Mouse (Mus musculus): ENCODE results near the gene Cops9. TPM values are rescaled to one million over a fixed set of nuclear protein-coding genes. Genes with fewer than 3 reads are reported as not detected.

Gene Cops9
- total and polyA plus RNA-seq, 3 experiments, result 377 to 618 TPM; not detected in 1

DNA sequence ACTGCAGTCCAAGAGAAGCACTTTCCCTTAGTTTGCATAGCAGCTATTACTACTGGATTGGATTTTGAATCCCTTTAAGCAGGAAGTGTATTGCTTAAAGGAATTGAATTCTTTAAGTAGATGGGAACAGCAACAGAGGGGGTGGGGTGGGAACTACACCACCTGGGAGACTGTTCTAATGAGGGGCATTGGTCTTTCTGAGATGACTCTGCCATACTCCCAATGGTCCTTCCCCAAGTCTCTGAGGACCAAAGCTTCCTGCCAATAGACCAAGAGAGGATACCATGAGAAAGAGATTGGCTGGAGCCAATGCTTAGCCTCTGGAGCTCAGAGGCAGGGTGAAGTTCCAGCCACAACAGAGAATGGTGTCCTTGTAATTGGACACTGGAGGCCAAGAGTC is 47.7 kb downstream of the Cops9 start, which contains the start of gene Olfr1411:
Olfr1411 (plus strand) TSS at position 301 of the 400 bp plus-strand sequence.
- no peak for DNase-seq (ENCODE audit: low read depth, low spot score)
- Histone ChIP-seq H3K4me1 (ENCODE audit: control insufficient read depth in 1 of 2, insufficient read depth in 2 of 2, low read length in 2 of 2) (no peaks in the 10 kb centered on the region), H3K79me2 (ENCODE audit: control insufficient read depth, insufficient read depth, low read length, poor library complexity) (no peaks in the 10 kb centered on the region), H3K27ac (ENCODE audit: control insufficient read depth, low read depth, low read length) (no peak within 1 kb of the TSS), H3K4me3 (ENCODE audit: control insufficient read depth in 1 of 2, insufficient read depth in 1 of 2, low read depth in 2 of 2, low read length in 2 of 2) (no peak within 1 kb of the TSS), H3K36me3 (ENCODE audit: control insufficient read depth in 1 of 2, insufficient read depth in 2 of 2, low read length in 2 of 2) (no peaks in the 10 kb centered on the region), H3K9ac (ENCODE audit: control insufficient read depth, low read depth, low read length, poor library complexity, severe bottlenecking) (no peak within 1 kb of the TSS), H3K9me3 (replicated peaks; ENCODE audit: insufficient read depth, low read length) (no peaks in the 10 kb centered on the region), H3K27me3 (ENCODE audit: control insufficient read depth in 1 of 2, insufficient read depth in 2 of 2, low read length in 2 of 2) (peaks cover 0 to 1% of the 10 kb centered on the region in 2 experiments; a peak in 1 of 4 replicates)
- TF ChIP-seq RAD21 (IDR thresholded peaks at IDR 0.05; ENCODE audit: low read depth, low read length) (no peak), HCFC1 (IDR thresholded peaks at IDR 0.05; ENCODE audit: low read depth, low read length) (no peak), ZC3H11A (IDR thresholded peaks at IDR 0.05; ENCODE audit: low read depth, low read length) (no peak)

Other genes starting within 250 kb of the Cops9 start
- gene Ndufa10, start 168.1 kb downstream of the Cops9 start, total RNA-seq (2012; rRNA removed), result 214 and 228 TPM in 2 replicates
- 100 to 1,000 TPM; 533 to 873 TPM for gene Ndufa10, start 168.1 kb downstream of the Cops9 start, polyA plus RNA-seq (2012; ENCODE audit: insufficient read depth in 1 of 2, insufficient read length in 2 of 2, low read depth in 1 of 2, low replicate concordance in 2 of 2, missing spikeins in 1 of 2)
- gene Olfr1416, start 156.9 kb downstream of the Cops9 start, total RNA-seq (2012; rRNA removed), result not detected in 2 replicates
- not detected for gene Olfr1416, start 156.9 kb downstream of the Cops9 start, polyA plus RNA-seq (2012; ENCODE audit: insufficient read depth in 1 of 2, insufficient read length in 2 of 2, low read depth in 1 of 2, low replicate concordance in 2 of 2, missing spikeins in 1 of 2)
- not detected in 2 replicates for gene Olfr1415, start 145.9 kb downstream of the Cops9 start, total RNA-seq (2012; rRNA removed)
- not detected for gene Olfr1415, start 145.9 kb downstream of the Cops9 start, polyA plus RNA-seq (2012; ENCODE audit: insufficient read depth in 1 of 2, insufficient read length in 2 of 2, low read depth in 1 of 2, low replicate concordance in 2 of 2, missing spikeins in 1 of 2)
- not detected in 2 replicates for gene Olfr1414, start 123.3 kb downstream of the Cops9 start, total RNA-seq (2012; rRNA removed)
- not detected for gene Olfr1414, start 123.3 kb downstream of the Cops9 start, polyA plus RNA-seq (2012; ENCODE audit: insufficient read depth in 1 of 2, insufficient read length in 2 of 2, low read depth in 1 of 2, low replicate concordance in 2 of 2, missing spikeins in 1 of 2)
- gene Olfr1413, start 70.7 kb downstream of the Cops9 start, total RNA-seq (2012; rRNA removed), result not detected in 2 replicates
- gene Olfr1413, start 70.7 kb downstream of the Cops9 start, polyA plus RNA-seq (2012; ENCODE audit: insufficient read depth in 1 of 2, insufficient read length in 2 of 2, low read depth in 1 of 2, low replicate concordance in 2 of 2, missing spikeins in 1 of 2), result not detected
- gene Olfr1412, start 56.2 kb downstream of the Cops9 start, total RNA-seq (2012; rRNA removed), result 0.03 TPM in 1 of 2 replicates, not detected in the other
- not detected for gene Olfr1412, start 56.2 kb downstream of the Cops9 start, polyA plus RNA-seq (2012; ENCODE audit: insufficient read depth in 1 of 2, insufficient read length in 2 of 2, low read depth in 1 of 2, low replicate concordance in 2 of 2, missing spikeins in 1 of 2)
- not detected in 2 replicates for gene Olfr1411, start 47.6 kb downstream of the Cops9 start, total RNA-seq (2012; rRNA removed)
- gene Olfr1411, start 47.6 kb downstream of the Cops9 start, polyA plus RNA-seq (2012; ENCODE audit: insufficient read depth in 1 of 2, insufficient read length in 2 of 2, low read depth in 1 of 2, low replicate concordance in 2 of 2, missing spikeins in 1 of 2), result not detected
- gene Olfr1410, start 36.2 kb downstream of the Cops9 start, total RNA-seq (2012; rRNA removed), result 0.07 TPM in 1 of 2 replicates, not detected in the other
- gene Olfr1410, start 36.2 kb downstream of the Cops9 start, polyA plus RNA-seq (2012; ENCODE audit: insufficient read depth in 1 of 2, insufficient read length in 2 of 2, low read depth in 1 of 2, low replicate concordance in 2 of 2, missing spikeins in 1 of 2), result not detected
- gene Olfr12, start 24.2 kb downstream of the Cops9 start, total RNA-seq (2012; rRNA removed), result not detected in 2 replicates
- gene Olfr12, start 24.2 kb downstream of the Cops9 start, polyA plus RNA-seq (2012; ENCODE audit: insufficient read depth in 1 of 2, insufficient read length in 2 of 2, low read depth in 1 of 2, low replicate concordance in 2 of 2, missing spikeins in 1 of 2), result not detected
- gene Otos, start 6.9 kb upstream of the Cops9 start, total RNA-seq (2012; rRNA removed), result 1.2 and 1.8 TPM in 2 replicates
- gene Otos, start 6.9 kb upstream of the Cops9 start, polyA plus RNA-seq (2012; ENCODE audit: insufficient read depth in 1 of 2, insufficient read length in 2 of 2, low read depth in 1 of 2, low replicate concordance in 2 of 2, missing spikeins in 1 of 2), result 1 to 10 TPM in 1 of 2 experiments, not detected in 1; 6.3 TPM
- gene Gpc1, start 189.7 kb upstream of the Cops9 start, total RNA-seq (2012; rRNA removed), result 0.16 and 0.23 TPM in 2 replicates
- 1 to 10 TPM in 1 of 2 experiments, not detected in 1; 3.6 TPM for gene Gpc1, start 189.7 kb upstream of the Cops9 start, polyA plus RNA-seq (2012; ENCODE audit: insufficient read depth in 1 of 2, insufficient read length in 2 of 2, low read depth in 1 of 2, low replicate concordance in 2 of 2, missing spikeins in 1 of 2)